8 mouse cellular contexts compared by ENCODE assay signal in the genomic region with DNA sequence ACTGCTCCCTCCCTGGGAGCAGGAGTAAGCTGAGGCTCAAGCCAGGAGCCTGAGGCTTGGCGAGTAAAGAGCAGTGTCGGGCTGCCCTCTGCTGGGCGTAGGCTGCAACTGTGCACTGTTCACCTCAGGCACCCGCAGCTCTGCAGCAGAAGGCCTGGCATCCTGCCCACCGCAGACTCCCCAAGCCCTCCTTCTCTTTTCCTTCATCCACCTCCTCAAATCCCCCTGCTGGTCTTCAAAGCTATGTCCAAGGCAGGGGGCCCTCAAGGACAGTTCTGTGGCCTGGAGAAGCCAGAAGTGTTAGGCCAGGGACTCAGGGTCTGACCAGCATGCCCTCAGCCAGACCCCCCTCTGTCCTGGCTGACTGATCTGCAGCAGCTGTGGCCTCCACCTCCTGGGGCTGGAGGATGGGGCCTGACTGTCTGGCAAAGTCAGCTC. TPM values are rescaled to one million over a fixed set of nuclear protein-coding genes. Genes with fewer than 3 reads are reported as not detected.
DNase-seq lines count a peak whose midpoint lies in the region; ATAC-seq lines count a peak whose summit lies in the region.

No protein-coding gene starts in this region.

- no peak overlapping the region; the same call in 1 of the 2 replicates for H3K4me2 ChIP-seq in hindbrain, embryonic 12.5 days (replicated peaks)

- 0 out of 2 replicates have a peak overlapping the region, but pooled peaks have one; percentile 25 for H3K9ac ChIP-seq in hindbrain, embryonic 12.5 days

- peak; percentile 83 for DNase-seq in NIH3T3 (ENCODE audit: low read depth)
- peak; percentile 97 for DNase-seq in cerebellum, postnatal 14 days
- DNase-seq in frontal cortex, postnatal 14 days (ENCODE audit: low spot score in 2 of 2): peak; percentile 80 to 83
- DNase-seq in layer of hippocampus, postnatal 36 days: peak; percentile 81 to 84
- peak; percentile 73 for DNase-seq in lung, postnatal 25 days (ENCODE audit: low spot score)
- DNase-seq in retina, postnatal 1 day: peak; percentile 89
- DNase-seq in thymus, postnatal 4 days: peak; percentile 93

- peak overlapping the region; percentile 72; the same call in 1 of the 2 replicates for H3K27ac ChIP-seq in hindbrain, embryonic 12.5 days

- peak; percentile 74 for ATAC-seq in hindbrain, embryonic 12.5 days (ENCODE audit: low FRiP score)

- no peaks in the 10 kb centered on the region; the same call in 1 of the 2 replicates for H3K27me3 ChIP-seq in hindbrain, embryonic 12.5 days

- WGBS in hindbrain, embryonic 12.5 days: 2% methylated on average over 5 of the region's 5 CpGs

- H3K36me3 ChIP-seq in hindbrain, embryonic 12.5 days: peaks cover 43% of the 10 kb centered on the region

- H3K4me3 ChIP-seq in hindbrain, embryonic 12.5 days: no peak overlapping the region

- peaks cover 48% of the 10 kb centered on the region for H3K4me1 ChIP-seq in hindbrain, embryonic 12.5 days

- no peaks in the 10 kb centered on the region for H3K9me3 ChIP-seq in hindbrain, embryonic 12.5 days (replicated peaks)

RNA-seq across cellular contexts. Expression of gene Tmem222, which starts 20.2 kb away (rescaled TPM):
- 75.7 and 77.7 TPM in 2 replicates for polyA plus RNA-seq in hindbrain, embryonic 12.5 days (2016; fragmentation: Nextera tagmentation; extraction: Ambion mirVana)
- total RNA-seq in layer of hippocampus, postnatal 36 days (2021): 10 to 100 TPM; 85.0 to 92.1 TPM

RNA-seq across cellular contexts. Expression of gene Sytl1, which starts 34.9 kb away (rescaled TPM):
- 0.67 and 1.2 TPM in 2 replicates for polyA plus RNA-seq in hindbrain, embryonic 12.5 days (2016; fragmentation: Nextera tagmentation; extraction: Ambion mirVana)
- total RNA-seq in layer of hippocampus, postnatal 36 days (2021): under 1 TPM; 0.70 to 0.99 TPM

RNA-seq across cellular contexts. Expression of gene Wdtc1, which starts 55.5 kb away (rescaled TPM):
- 25.5 and 27.8 TPM in 2 replicates for polyA plus RNA-seq in hindbrain, embryonic 12.5 days (2016; fragmentation: Nextera tagmentation; extraction: Ambion mirVana)
- total RNA-seq in layer of hippocampus, postnatal 36 days (2021): 10 to 100 TPM; 78.5 to 78.9 TPM

RNA-seq across cellular contexts. Expression of gene Map3k6, which starts 57.2 kb away (rescaled TPM):
- polyA plus RNA-seq in hindbrain, embryonic 12.5 days (2016; fragmentation: Nextera tagmentation; extraction: Ambion mirVana): 1.9 and 2.3 TPM in 2 replicates
- total RNA-seq in layer of hippocampus, postnatal 36 days (2021): 1 to 10 TPM; 3.9 to 5.9 TPM
